Mouse (Mus musculus): ENCODE measurements at regions not wholly inside any gene's neighbourhood (a gene's known extent, or its start where the extent isn't known, plus 50 kb on each side); places are given as distances from the start of the nearest gene placed in this dataset.
"Not testable (repeated sequence)": the region's sequence is repeated elsewhere in the genome, so short reads cannot be mapped to it uniquely, and the experiment has no call there.

DNA sequence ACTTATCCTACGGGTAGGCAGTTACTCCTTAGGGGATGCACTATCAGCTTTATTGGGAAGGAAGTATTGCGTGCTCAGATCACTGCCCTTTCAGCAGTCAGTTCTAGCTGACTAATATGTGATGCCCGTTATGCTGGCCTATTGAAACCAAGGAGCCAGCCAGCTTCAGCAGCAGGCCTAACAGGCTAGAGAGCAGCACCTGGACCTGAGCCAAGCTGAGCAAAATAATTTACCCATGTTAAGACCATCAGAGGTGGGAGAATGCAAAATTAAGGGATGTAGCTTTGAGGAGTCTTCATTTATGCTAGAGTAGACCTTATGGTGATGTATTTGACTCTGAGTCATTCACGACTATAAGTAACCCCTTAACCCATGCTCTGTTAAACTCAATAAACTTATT is 456.7 kb downstream of the Rfpl4b start:
- H3K36me3 ChIP-seq (replicated peaks; ENCODE audit: insufficient read depth, low read length) = no peaks in the 10 kb centered on the region
- H3K9ac ChIP-seq (replicated peaks) = no peak overlapping the region
- no peaks in the 10 kb centered on the region for H3K9me3 ChIP-seq (ENCODE audit: low read length)
- no peak overlapping the region for H3K4me3 ChIP-seq (ENCODE audit: low read depth, low read length)
- 69% methylated on average over 4 of the region's 4 CpGs for WGBS (ENCODE audit: insufficient replicate concordance)
- TF ChIP-seq CTCF (IDR thresholded peaks at IDR 0.05; ENCODE audit: low read depth) = no peak
- no peak for TF ChIP-seq EP300 (IDR thresholded peaks at IDR 0.05; ENCODE audit: low read depth)
- DNase-seq = no peak
- H3K27me3 ChIP-seq (ENCODE audit: insufficient read depth, low read length) = no peaks in the 10 kb centered on the region
- H3K4me1 ChIP-seq (ENCODE audit: insufficient read depth) = no peaks in the 10 kb centered on the region
- no peak overlapping the region for H3K27ac ChIP-seq (ENCODE audit: low read depth)
- no peak for ATAC-seq
- H3K4me2 ChIP-seq (ENCODE audit: low read depth, low read length) = no peak overlapping the region

DNA sequence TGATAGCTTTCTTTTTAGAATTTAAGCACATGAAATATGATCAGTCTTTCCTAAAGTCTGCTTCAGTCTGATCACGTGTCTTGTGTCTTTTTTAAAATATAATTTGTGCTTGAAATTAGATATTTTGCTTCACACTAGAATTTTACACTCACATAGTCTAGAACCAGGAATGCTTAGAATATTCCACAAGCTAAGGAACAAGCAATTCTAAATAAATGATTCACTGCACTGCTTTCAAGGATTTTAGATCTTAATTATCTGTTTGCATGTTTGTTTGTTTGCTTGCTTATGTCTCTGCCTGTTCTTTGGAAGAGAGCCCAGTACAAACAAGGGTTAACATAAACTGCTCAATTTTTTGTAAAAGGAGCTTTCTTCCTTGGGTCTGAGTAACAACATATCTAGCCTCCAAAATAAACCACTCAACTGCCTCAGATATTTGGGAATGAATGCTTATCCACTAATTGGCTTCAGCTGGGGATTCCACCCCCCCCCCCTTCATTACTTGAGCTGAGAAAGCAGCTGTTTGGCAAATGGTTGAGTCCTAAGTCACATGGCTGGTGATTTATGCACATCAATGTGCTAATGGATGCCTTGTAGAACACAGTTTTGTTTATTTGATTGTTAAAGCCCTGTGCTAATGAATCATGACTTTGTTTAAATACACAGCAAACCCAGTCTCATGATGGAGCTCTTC is 463.9 kb downstream of the Rfpl4b start:
- Histone ChIP-seq H3K9ac (replicated peaks) (no peak overlapping the region), H3K4me1 (ENCODE audit: insufficient read depth) (no peaks in the 10 kb centered on the region), H3K4me2 (ENCODE audit: low read depth, low read length) (no peak overlapping the region), H3K9me3 (ENCODE audit: low read length) (no peaks in the 10 kb centered on the region), H3K4me3 (ENCODE audit: low read depth, low read length) (no peak overlapping the region), H3K36me3 (replicated peaks; ENCODE audit: insufficient read depth, low read length) (no peaks in the 10 kb centered on the region), H3K27ac (ENCODE audit: low read depth) (no peak overlapping the region), H3K27me3 (ENCODE audit: insufficient read depth, low read length) (no peaks in the 10 kb centered on the region)
- DNase-seq (no peak), ATAC-seq (no peak)
- WGBS (ENCODE audit: insufficient replicate concordance) = 69% methylated on average over 1 of the region's 1 CpGs
- TF ChIP-seq EP300 (IDR thresholded peaks at IDR 0.05; ENCODE audit: low read depth) (no peak), CTCF (IDR thresholded peaks at IDR 0.05; ENCODE audit: low read depth) (no peak)

DNA sequence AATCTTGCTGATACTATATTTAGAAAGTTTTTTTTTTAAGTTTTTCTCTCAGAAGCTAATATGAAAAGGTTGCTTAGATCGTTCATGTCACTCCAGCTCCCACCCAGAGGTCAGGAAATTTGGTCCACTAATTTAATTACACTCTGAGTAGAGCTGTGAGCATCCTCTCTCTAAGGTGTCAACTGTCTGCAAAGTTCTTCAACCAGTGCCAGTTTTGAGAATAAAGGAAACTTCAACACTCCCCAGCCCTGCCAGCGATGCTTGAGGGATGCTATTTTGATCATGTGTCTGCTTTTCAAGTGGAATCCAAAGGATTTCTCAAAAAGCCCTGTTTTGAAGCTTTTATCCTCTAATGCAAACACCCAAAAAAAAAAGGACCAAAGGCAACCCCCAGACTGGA is 467.6 kb downstream of the Rfpl4b start:
- ATAC-seq (no peak), DNase-seq (no peak)
- Histone ChIP-seq H3K4me2 (ENCODE audit: low read depth, low read length) (no peak overlapping the region), H3K4me1 (ENCODE audit: insufficient read depth) (no peaks in the 10 kb centered on the region), H3K9ac (replicated peaks) (no peak overlapping the region), H3K36me3 (replicated peaks; ENCODE audit: insufficient read depth, low read length) (no peaks in the 10 kb centered on the region), H3K9me3 (ENCODE audit: low read length) (no peaks in the 10 kb centered on the region), H3K27me3 (ENCODE audit: insufficient read depth, low read length) (no peaks in the 10 kb centered on the region), H3K27ac (ENCODE audit: low read depth) (no peak overlapping the region), H3K4me3 (ENCODE audit: low read depth, low read length) (no peak overlapping the region)
- TF ChIP-seq EP300 (IDR thresholded peaks at IDR 0.05; ENCODE audit: low read depth) = no peak
- TF ChIP-seq CTCF (IDR thresholded peaks at IDR 0.05; ENCODE audit: low read depth) = no peak
- 64% methylated on average over 2 of the region's 2 CpGs for WGBS (ENCODE audit: insufficient replicate concordance)

GRCm38 (mm10) chr10:38353526-38353925 is 468.1 kb downstream of the Rfpl4b start:
- H3K36me3 ChIP-seq (replicated peaks; ENCODE audit: insufficient read depth, low read length) = no peaks in the 10 kb centered on the region
- 73% methylated on average over 5 of the region's 5 CpGs for WGBS (ENCODE audit: insufficient replicate concordance)
- ATAC-seq = no peak
- no peak for DNase-seq
- H3K9me3 ChIP-seq (ENCODE audit: low read length) = no peaks in the 10 kb centered on the region
- no peaks in the 10 kb centered on the region for H3K4me1 ChIP-seq (ENCODE audit: insufficient read depth)
- no peak overlapping the region for H3K9ac ChIP-seq (replicated peaks)
- TF ChIP-seq EP300 (IDR thresholded peaks at IDR 0.05; ENCODE audit: low read depth) (no peak), CTCF (IDR thresholded peaks at IDR 0.05; ENCODE audit: low read depth) (no peak)
- H3K4me3 ChIP-seq (ENCODE audit: low read depth, low read length) = no peak overlapping the region
- H3K4me2 ChIP-seq (ENCODE audit: low read depth, low read length) = no peak overlapping the region
- H3K27me3 ChIP-seq (ENCODE audit: insufficient read depth, low read length) = no peaks in the 10 kb centered on the region
- H3K27ac ChIP-seq (ENCODE audit: low read depth) = no peak overlapping the region

- not testable (repeated sequence) for H3K9me3 ChIP-seq (ENCODE audit: low read length); H3K27me3 ChIP-seq (ENCODE audit: insufficient read depth, low read length); H3K9ac ChIP-seq (replicated peaks); H3K4me1 ChIP-seq (ENCODE audit: insufficient read depth); H3K4me3 ChIP-seq (ENCODE audit: low read depth, low read length); H3K4me2 ChIP-seq (ENCODE audit: low read depth, low read length); H3K36me3 ChIP-seq (replicated peaks; ENCODE audit: insufficient read depth, low read length); H3K27ac ChIP-seq (ENCODE audit: low read depth)
- 35% methylated on average over 8 of the region's 8 CpGs for WGBS (ENCODE audit: insufficient replicate concordance)
- DNase-seq (peak; percentile 20), ATAC-seq (peak; percentile 29; the same call in 1 of the 2 replicates)
Measured at GRCm38 (mm10) chr10:38347029-38347428, 474.6 kb downstream of the Rfpl4b start.

DNA sequence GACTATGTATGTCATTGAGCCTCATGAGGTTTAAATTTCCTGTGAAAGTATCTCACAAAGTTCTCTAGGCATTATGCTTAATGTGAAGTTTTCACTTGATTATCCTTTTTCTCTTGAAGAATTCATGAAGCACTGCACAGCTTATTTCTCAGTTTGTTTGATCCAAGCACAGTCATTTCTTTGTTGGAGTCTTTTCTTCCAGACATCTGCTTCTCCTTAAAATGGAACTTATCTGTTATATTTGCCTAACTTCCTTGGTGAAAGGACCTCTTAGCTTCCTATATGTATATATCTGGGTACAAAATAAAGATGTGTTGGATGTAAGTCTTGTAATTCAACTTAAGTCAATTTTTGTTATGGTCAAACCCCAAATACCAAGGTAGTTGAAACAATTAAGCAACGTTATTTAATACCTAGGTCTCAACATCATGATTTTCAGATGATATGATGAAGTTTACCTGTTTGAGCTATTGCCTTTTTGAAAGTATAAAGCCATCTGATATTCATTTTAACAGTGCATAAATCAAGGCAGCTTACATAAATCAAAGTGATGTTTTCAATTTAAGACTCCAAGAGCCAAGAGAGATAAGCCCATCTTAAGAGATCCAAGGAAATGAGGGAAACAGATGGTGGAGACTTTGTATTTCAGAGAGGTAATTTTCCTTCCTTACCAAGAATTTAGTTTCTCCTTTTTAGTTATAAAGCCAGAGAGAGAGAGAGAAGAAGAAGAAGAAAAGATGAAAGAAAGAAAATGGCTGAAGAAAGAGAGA is 481.0 kb downstream of the Rfpl4b start:
- Histone ChIP-seq H3K27ac (ENCODE audit: low read depth) (no peak overlapping the region), H3K4me1 (ENCODE audit: insufficient read depth) (no peaks in the 10 kb centered on the region), H3K9me3 (ENCODE audit: low read length) (no peaks in the 10 kb centered on the region), H3K4me2 (ENCODE audit: low read depth, low read length) (no peak overlapping the region), H3K36me3 (replicated peaks; ENCODE audit: insufficient read depth, low read length) (no peaks in the 10 kb centered on the region), H3K27me3 (ENCODE audit: insufficient read depth, low read length) (no peaks in the 10 kb centered on the region), H3K9ac (replicated peaks) (no peak overlapping the region), H3K4me3 (ENCODE audit: low read depth, low read length) (no peak overlapping the region)
- ATAC-seq (no peak), DNase-seq (no peak)
- no peak for TF ChIP-seq EP300 (IDR thresholded peaks at IDR 0.05; ENCODE audit: low read depth)
- no peak for TF ChIP-seq CTCF (IDR thresholded peaks at IDR 0.05; ENCODE audit: low read depth)
- WGBS (ENCODE audit: insufficient replicate concordance) = 53% methylated on average over 1 of the region's 1 CpGs
